Mouse (Mus musculus) midbrain, postnatal 0 days (tissue): ENCODE data around the gene Fxyd7. TPM values are rescaled to one million over a fixed set of nuclear protein-coding genes. Genes with fewer than 3 reads are reported as not detected.

Experiments used
- ATAC-seq: fragments of 200-750 bp; cut with Nextera tagmentation; 2 replicates; pipeline ENCODE4 v1.8.0; 2017; ENCODE audit warnings: moderate number of reproducible peaks, mild to moderate bottlenecking, moderate TSS enrichment, moderate library complexity; ENCODE audit not compliant: low FRiP score
- DNase-seq: peaks from one replicate; pipeline ENCODE4 v3.0.0-alpha.2; 2015; ENCODE audit warnings: low spot score
- H3K27ac ChIP-seq: fragments of 300-500 bp; sonication (generic); 2 replicates; pipeline ENCODE4 v1.5.1; 2014; ENCODE audit warnings: low read depth, mild to moderate bottlenecking, low read length, mixed read lengths
- H3K27me3 ChIP-seq: fragments of 300-500 bp; sonication (generic); 2 replicates; pipeline ENCODE4 v1.6.1; 2014; ENCODE audit warnings: low read length, control low read depth, mixed read lengths; ENCODE audit not compliant: insufficient read depth
- H3K36me3 ChIP-seq: fragments of 300-500 bp; sonication (generic); 2 replicates; pipeline ENCODE4 v1.6.1; 2014; ENCODE audit warnings: low read length, control low read depth, mixed read lengths; ENCODE audit not compliant: insufficient read depth
- H3K4me1 ChIP-seq: fragments of 300-500 bp; sonication (generic); 2 replicates; pipeline ENCODE4 v1.6.1; 2014; ENCODE audit warnings: mild to moderate bottlenecking, control low read depth, antibody characterized with exemption, low read length, mixed read lengths; ENCODE audit not compliant: insufficient read depth
- H3K4me2 ChIP-seq: fragments of 300-500 bp; sonication (generic); 2 replicates; pipeline ENCODE4 v1.6.1; 2014; ENCODE audit warnings: low read depth, mild to moderate bottlenecking, low read length, mixed read lengths; ENCODE audit not compliant: poor library complexity, severe bottlenecking
- H3K4me3 ChIP-seq: fragments of 300-500 bp; sonication (generic); 2 replicates; pipeline ENCODE4 v1.5.1; 2014; ENCODE audit warnings: low read depth, mild to moderate bottlenecking, low read length, moderate library complexity
- H3K9ac ChIP-seq: fragments of 300-500 bp; sonication (generic); replicated peaks from 2 replicates; pipeline ENCODE4 v1.6.1; 2014; ENCODE audit warnings: mild to moderate bottlenecking, low read length, moderate library complexity, mixed read lengths; ENCODE audit not compliant: poor library complexity, severe bottlenecking
- H3K9me3 ChIP-seq: fragments of 300-500 bp; sonication (generic); 2 replicates; pipeline ENCODE4 v1.6.1; 2016; ENCODE audit warnings: low read length, control low read depth
- CTCF ChIP-seq: IDR thresholded peaks from 2 replicates; pipeline ENCODE4 v1.5.1; 2016; ENCODE audit warnings: antibody characterized with exemption, mild to moderate bottlenecking
- WGBS: fragments of 180-500 bp; shearing (Covaris S2); extraction: QIAGEN DNeasy Blood & Tissue Kit; methylation state at CpG from one replicate; pipeline ENCODE4 v1.1.7; 2014; 5-methylcytosine and 5-hydroxymethylcytosine counted together
- polyA plus RNA-seq: library from polyadenylated mRNA; unstranded; fragments of >200 nt; fragmentation: Nextera tagmentation; extraction: Ambion mirVana; gene quantifications from 2 replicates; pipeline ENCODE4 v1.2.1, GENCODE M21; 2015
- total RNA-seq: library from RNA; depleted of rRNA; stranded (reverse); fragments of >200 nt; gene quantifications from 2 replicates; pipeline ENCODE4 v1.2.3, GENCODE M21; 2014

The Fxyd7 gene
- total and polyA plus RNA-seq, 2 experiments from 2014 or later: 285 to 455 TPM

DNA sequence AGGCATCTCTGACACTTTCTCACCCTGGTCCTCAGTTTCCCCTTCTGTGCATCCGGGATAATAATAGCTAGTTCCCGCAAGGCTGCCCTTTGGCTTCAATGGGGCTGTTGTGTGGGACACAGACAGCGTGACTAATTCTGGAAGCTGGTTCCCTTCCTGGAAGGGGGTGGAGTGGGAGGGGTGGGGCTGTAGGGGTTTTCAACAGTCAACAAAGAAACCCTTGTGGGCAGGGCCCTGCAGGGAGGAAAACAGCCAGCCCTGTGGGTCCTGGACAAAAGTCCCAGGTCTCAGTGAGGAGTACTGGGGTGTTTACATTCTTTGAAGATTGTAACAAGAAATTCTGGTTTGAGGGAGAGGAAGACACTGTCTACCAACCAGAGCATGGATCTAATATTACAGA, 33.9 kb upstream of the Fxyd7 start:
- Histone ChIP-seq H3K9me3 (no peaks in the 10 kb centered on the region), H3K36me3 (no peaks in the 10 kb centered on the region), H3K27me3 (no peaks in the 10 kb centered on the region), H3K4me1 (no peaks in the 10 kb centered on the region), H3K4me3 (no peak overlapping the region), H3K9ac (no peak overlapping the region), H3K27ac (no peak overlapping the region), H3K4me2 (no peak overlapping the region)
- ATAC-seq (no peak), DNase-seq (no peak)
- 15% methylated on average over 3 of the region's 3 CpGs for WGBS
- no peak for TF ChIP-seq CTCF

GRCm38 (mm10) chr7:31084140-31084539, 32.9 kb upstream of the Fxyd7 start:
- WGBS: 49% methylated on average over 9 of the region's 9 CpGs

GRCm38 (mm10) chr7:31082831-31083588, 31.7 kb upstream of the Fxyd7 start:
- Histone ChIP-seq H3K27me3 (no peaks in the 10 kb centered on the region), H3K9ac (no peak overlapping the region), H3K27ac (no peak overlapping the region), H3K4me3 (no peak overlapping the region), H3K4me2 (no peak overlapping the region), H3K4me1 (no peaks in the 10 kb centered on the region), H3K36me3 (no peaks in the 10 kb centered on the region), H3K9me3 (no peaks in the 10 kb centered on the region)
- 60% methylated on average over 14 of the region's 14 CpGs for WGBS
- no peak for TF ChIP-seq CTCF
- DNase-seq (peak; percentile 47), ATAC-seq (0 out of 2 replicates have a peak, but pooled peaks have one; percentile 34)

More at GRCm38 (mm10) chr7:31084140-31084539, 32.9 kb upstream of the Fxyd7 start:
- Histone ChIP-seq H3K27me3 (no peaks in the 10 kb centered on the region), H3K4me3 (no peak overlapping the region), H3K4me1 (no peaks in the 10 kb centered on the region), H3K9me3 (no peaks in the 10 kb centered on the region), H3K9ac (no peak overlapping the region), H3K36me3 (no peaks in the 10 kb centered on the region), H3K4me2 (no peak overlapping the region), H3K27ac (no peak overlapping the region)
- TF ChIP-seq CTCF: no peak
- DNase-seq (no peak), ATAC-seq (no peak)

GRCm38 (mm10) chr7:31082106-31082505, 30.8 kb upstream of the Fxyd7 start:
- ATAC-seq (no peak), DNase-seq (no peak)
- no peak for TF ChIP-seq CTCF
- Histone ChIP-seq H3K4me1 (no peaks in the 10 kb centered on the region), H3K27me3 (no peaks in the 10 kb centered on the region), H3K4me2 (no peak overlapping the region), H3K4me3 (no peak overlapping the region), H3K27ac (no peak overlapping the region), H3K9ac (no peak overlapping the region), H3K9me3 (no peaks in the 10 kb centered on the region), H3K36me3 (no peaks in the 10 kb centered on the region)

DNA sequence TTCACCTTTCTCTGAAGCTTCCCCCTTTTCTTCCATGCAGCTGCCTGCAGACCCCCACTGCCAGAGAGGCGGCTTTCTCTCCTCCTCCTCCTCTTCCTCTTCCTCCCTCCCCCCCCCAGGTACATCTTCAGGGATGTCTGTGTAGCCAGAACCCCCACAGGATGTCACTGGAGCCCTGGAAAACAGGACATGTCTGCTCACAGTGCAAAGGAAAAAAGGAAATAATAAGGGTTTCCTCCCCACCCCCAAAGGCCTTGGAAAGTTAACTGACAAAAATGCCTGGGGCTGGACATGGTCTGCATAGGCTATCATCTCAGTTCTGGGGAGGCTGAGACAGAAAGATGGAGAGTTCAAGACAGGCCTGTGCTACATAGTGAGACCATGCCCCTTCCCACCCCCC, 29.8 kb upstream of the Fxyd7 start:
- ATAC-seq (no peak), DNase-seq (no peak)
- no peak overlapping the region for H3K4me2 ChIP-seq
- no peak overlapping the region for H3K27ac ChIP-seq
- no peaks in the 10 kb centered on the region for H3K9me3 ChIP-seq
- no peak overlapping the region for H3K4me3 ChIP-seq
- H3K36me3 ChIP-seq: no peaks in the 10 kb centered on the region
- TF ChIP-seq CTCF: no peak
- WGBS: 56% methylated on average over 1 of the region's 1 CpGs
- H3K9ac ChIP-seq: no peak overlapping the region
- no peaks in the 10 kb centered on the region for H3K27me3 ChIP-seq
- no peaks in the 10 kb centered on the region for H3K4me1 ChIP-seq

- no peak overlapping the region for H3K4me2 ChIP-seq
- H3K4me1 ChIP-seq: no peaks in the 10 kb centered on the region
- no peak overlapping the region for H3K9ac ChIP-seq
- H3K27ac ChIP-seq: no peak overlapping the region
- WGBS: 37% methylated on average over 3 of the region's 3 CpGs
- H3K36me3 ChIP-seq: no peaks in the 10 kb centered on the region
- no peak for ATAC-seq
- no peak overlapping the region for H3K4me3 ChIP-seq
- no peaks in the 10 kb centered on the region for H3K9me3 ChIP-seq
- no peak for TF ChIP-seq CTCF
- DNase-seq: no peak
- no peaks in the 10 kb centered on the region for H3K27me3 ChIP-seq
These were observed 29.3 kb upstream of the Fxyd7 start for GRCm38 (mm10) chr7:31080611-31081010.
